Mouse (Mus musculus): Measurements from ENCODE around the gene Nono. TPM values are rescaled to one million over a fixed set of nuclear protein-coding genes. Genes with fewer than 3 reads are reported as not detected.
"Not testable (repeated sequence)": the region's sequence is repeated elsewhere in the genome, so short reads cannot be mapped to it uniquely, and the experiment has no call there.

Nono gene
- total RNA-seq, 2 experiments from 2014 or later: 118 to 130 TPM

DNA sequence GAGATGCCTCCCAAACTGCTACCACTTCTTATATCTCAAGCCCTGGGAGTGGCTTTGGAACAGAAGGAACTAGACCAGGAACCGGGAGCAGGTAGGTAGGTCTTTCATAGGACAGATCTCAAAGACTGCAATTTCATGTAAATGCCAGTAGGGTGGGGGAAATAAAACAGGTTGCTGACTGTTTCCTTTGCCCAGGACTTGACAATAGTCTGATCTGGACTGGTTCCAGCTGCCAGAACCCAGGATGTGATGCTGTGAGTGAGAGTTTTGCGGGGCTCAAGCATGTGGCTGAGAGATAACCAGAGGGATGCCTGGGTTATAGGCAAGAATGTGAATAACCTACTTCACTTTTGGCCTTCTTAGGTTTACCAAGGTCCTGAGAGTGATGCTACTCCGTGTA is 22.5 kb downstream of the Nono start:
- DNase-seq (ENCODE audit: low spot score in 2 of 2): no peak
- intact Hi-C loops (cut with DNase I): no loop called here

DNA sequence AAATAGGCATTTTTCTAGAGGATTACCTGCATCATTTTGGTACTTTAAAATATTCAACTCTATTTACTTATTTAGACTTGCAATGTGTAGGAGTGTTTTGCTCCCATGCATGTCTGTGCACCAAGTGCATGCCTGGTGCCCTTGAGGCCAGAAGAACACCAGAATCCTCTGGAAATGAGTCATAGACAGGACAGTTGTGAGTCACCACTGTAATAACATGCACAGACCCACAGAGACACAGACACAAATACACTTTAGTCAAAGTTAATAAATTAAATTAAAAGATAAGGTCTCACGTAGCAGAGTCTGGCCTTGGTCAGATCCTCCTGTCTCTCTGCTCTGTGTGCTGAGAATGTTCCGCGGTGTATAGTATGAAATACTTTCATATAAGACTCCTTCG is 43.1 kb downstream of the Nono start:
- no peak for DNase-seq (ENCODE audit: low spot score in 2 of 2)
- intact Hi-C loops (cut with DNase I): no loop called here

DNA sequence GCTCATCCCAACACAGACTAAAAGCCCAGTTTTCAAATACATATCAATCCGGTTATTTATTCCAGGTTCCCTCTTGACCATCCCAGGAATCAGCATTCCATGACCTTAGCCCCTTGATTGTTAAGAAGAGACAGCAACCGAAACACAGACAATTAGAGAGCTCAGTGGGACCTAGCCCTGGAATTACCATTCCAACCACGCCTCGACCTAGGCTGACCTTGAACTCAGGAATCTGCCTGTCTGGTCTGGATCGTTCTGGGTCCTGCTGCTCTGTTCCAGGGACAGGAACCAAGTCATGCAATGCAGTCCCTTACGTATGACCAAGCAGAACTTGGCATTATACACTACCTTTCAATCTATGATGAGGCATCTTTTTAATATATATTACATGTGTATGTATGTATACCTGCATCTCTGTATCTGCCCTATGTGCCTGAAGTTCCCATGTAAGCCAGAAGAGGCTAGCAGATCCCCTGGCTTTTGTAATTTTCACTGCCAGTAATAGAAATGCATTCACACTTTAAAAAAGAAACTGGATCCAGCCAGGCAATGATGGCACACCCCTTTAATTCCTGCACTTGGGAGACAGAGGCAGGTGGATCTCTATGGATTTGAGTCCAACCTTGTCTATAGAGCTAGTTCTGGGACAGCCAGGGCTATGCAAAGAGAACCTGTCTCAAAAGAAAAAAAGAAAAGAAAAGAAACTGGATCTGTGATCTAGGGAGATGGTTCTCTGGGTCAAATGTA is 52.7 kb downstream of the Nono start:
- intact Hi-C loops (cut with DNase I): no loop called here
- no peak for DNase-seq (ENCODE audit: low spot score in 2 of 2)

DNA sequence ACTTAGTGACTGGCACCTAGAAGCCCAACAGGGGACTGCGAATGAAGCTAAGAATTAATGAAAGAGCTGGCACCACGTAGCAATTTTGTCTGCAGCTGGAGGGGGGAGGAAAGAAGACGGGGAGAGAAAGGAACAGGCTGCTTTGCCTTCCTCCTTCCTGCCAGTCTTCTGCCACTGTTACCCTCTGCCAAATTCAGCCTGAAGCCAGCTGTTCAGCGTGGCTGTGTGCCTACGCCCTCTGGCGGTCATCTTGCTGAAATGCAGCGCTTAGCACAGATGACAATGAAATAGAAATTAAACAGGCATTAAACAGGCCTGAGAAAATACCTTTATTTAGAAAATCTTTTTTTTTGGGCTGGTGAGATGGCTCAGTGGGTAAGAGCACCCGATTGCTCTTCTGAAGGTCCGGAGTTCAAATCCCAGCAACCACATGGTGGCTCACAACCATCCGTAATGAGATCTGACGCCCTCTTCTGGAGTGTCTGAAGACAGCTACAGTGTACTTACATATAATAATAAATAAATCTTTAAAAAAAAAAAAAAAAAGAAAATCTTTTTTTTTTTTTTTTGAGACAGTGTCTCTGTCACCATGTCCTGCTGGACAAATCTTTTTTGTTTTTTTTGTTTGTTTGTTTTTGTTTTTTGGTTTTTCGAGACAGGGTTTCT is 57.5 kb downstream of the Nono start:
- intact Hi-C loops (cut with DNase I): not testable (repeated sequence)
- DNase-seq (ENCODE audit: low spot score in 2 of 2): peak; percentile 26 to 51

Other genes with a start within 250 kb of the Nono start
- gene Snx12, start 206.8 kb upstream of the Nono start, total RNA-seq (2021): 10 to 100 TPM; 69.4 to 75.2 TPM
- gene Foxo4, start 174.8 kb upstream of the Nono start, total RNA-seq (2021): 10 to 100 TPM; 15.4 to 18.1 TPM
- not detected for gene Gm614, start 165.3 kb upstream of the Nono start, total RNA-seq (2021)
- gene Il2rg, start 161.1 kb upstream of the Nono start, total RNA-seq (2021): 1 to 10 TPM; 1.5 to 1.6 TPM
- not detected for gene Gm20489, start 160.3 kb upstream of the Nono start, total RNA-seq (2021)
- gene Med12, start 155.3 kb upstream of the Nono start, total RNA-seq (2021): 10 to 100 TPM; 18.4 to 22.7 TPM
- gene Nlgn3, start 130.2 kb upstream of the Nono start, total RNA-seq (2021): 100 to 1,000 TPM; 174 to 180 TPM
- gene Gjb1, start 52.9 kb upstream of the Nono start, total RNA-seq (2021): 10 to 100 TPM in 1 of 2 experiments, 1 to 10 TPM in 1; 8.3 to 10.3 TPM
- gene Zmym3, start 8.5 kb upstream of the Nono start, total RNA-seq (2021): 100 to 1,000 TPM; 119 to 145 TPM
- gene Itgb1bp2, start 19.8 kb downstream of the Nono start, total RNA-seq (2021): 1 to 10 TPM in 1 of 2 experiments, under 1 TPM in 1; 0.66 to 1.2 TPM
- gene Taf1, start 103.4 kb downstream of the Nono start, total RNA-seq (2021): 10 to 100 TPM; 47.2 to 48.5 TPM
- 100 to 1,000 TPM; 212 to 236 TPM for gene Ogt, start 210.7 kb downstream of the Nono start, total RNA-seq (2021)